Comparison of ENCODE assay signal across 9 mouse cellular contexts in genomic region chr9:58873541-58874324, GRCm38 (mm10). TPM values are rescaled to one million over a fixed set of nuclear protein-coding genes. Genes with fewer than 3 reads are reported as not detected.
A peak's percentile ranks its signal among the peaks of the same experiment; 100 is the strongest.
DNase-seq lines count a peak whose midpoint lies in the region; ATAC-seq lines count a peak whose summit lies in the region.
"Had no signal": no experiment of that assay in that cellular context is flagged by ENCODE, and none has a peak within 500 bp of the region (broad histone marks: within the 10 kb centered on the region; RNA-seq: fewer than 3 reads in every experiment).

No protein-coding gene starts in this region.

- H3K27ac ChIP-seq in hindbrain, embryonic 15.5 days (replicated peaks), result no peak overlapping the region
- no peak overlapping the region for H3K27ac ChIP-seq in neural tube, embryonic 11.5 days (ENCODE audit: low read depth, low read length)
- H3K27ac ChIP-seq: stomach, embryonic 15.5 days had no signal

- DNase-seq in ovary, postnatal 14 days (ENCODE audit: low spot score), result peak; percentile 38
- no peak for DNase-seq in ovary, adult 18-20 months (ENCODE audit: low spot score)
- peak; percentile 75 for DNase-seq in adrenal gland, postnatal 14 days
- peak; percentile 48 for DNase-seq in embryo, embryonic 9.5 days (ENCODE audit: extremely low spot score)
- DNase-seq in left cerebral cortex, postnatal 36 days (ENCODE audit: low spot score in 2 of 2), result peak; percentile 62 to 66
- DNase-seq in neural tube, embryonic 11.5 days (ENCODE audit: low spot score), result peak; percentile 68
- DNase-seq in natural killer cell, adult 2 months (ENCODE audit: low spot score in 2 of 2), result no peak

- peaks cover 30% of the 10 kb centered on the region for H3K36me3 ChIP-seq in hindbrain, embryonic 15.5 days
- H3K36me3 ChIP-seq in neural tube, embryonic 11.5 days (ENCODE audit: control insufficient read depth, insufficient read depth, low read length), result peaks cover 2% of the 10 kb centered on the region; the same call in 1 of the 2 replicates

- H3K4me2 ChIP-seq in hindbrain, embryonic 15.5 days, result no peak overlapping the region
- H3K4me2 ChIP-seq in neural tube, embryonic 11.5 days (ENCODE audit: low read depth), result no peak overlapping the region
- H3K4me2 ChIP-seq: stomach, embryonic 15.5 days had no signal

- no peaks in the 10 kb centered on the region for H3K4me1 ChIP-seq in hindbrain, embryonic 15.5 days (replicated peaks)
- H3K4me1 ChIP-seq in neural tube, embryonic 11.5 days (ENCODE audit: control insufficient read depth, insufficient read depth, low read length), result no peaks in the 10 kb centered on the region
- H3K4me1 ChIP-seq: stomach, embryonic 15.5 days had no signal

- no peaks in the 10 kb centered on the region for H3K9me3 ChIP-seq in hindbrain, embryonic 15.5 days
- no peaks in the 10 kb centered on the region for H3K9me3 ChIP-seq in neural tube, embryonic 11.5 days (ENCODE audit: control insufficient read depth, low read length)
- H3K9me3 ChIP-seq: stomach, embryonic 15.5 days had no signal

- no peaks in the 10 kb centered on the region for H3K27me3 ChIP-seq in hindbrain, embryonic 15.5 days
- no peaks in the 10 kb centered on the region for H3K27me3 ChIP-seq in neural tube, embryonic 11.5 days (ENCODE audit: control insufficient read depth, insufficient read depth, low read length)
- H3K27me3 ChIP-seq: stomach, embryonic 15.5 days had no signal

- ATAC-seq in hindbrain, embryonic 15.5 days (ENCODE audit: low FRiP score, low read depth), result peak; percentile 48
- no peak for ATAC-seq in neural tube, embryonic 11.5 days (ENCODE audit: insufficient read depth, low FRiP score, low TSS enrichment)

- no peak overlapping the region for H3K4me3 ChIP-seq in hindbrain, embryonic 15.5 days
- no peak overlapping the region for H3K4me3 ChIP-seq in neural tube, embryonic 11.5 days (ENCODE audit: low read depth, low read length)
- H3K4me3 ChIP-seq: stomach, embryonic 15.5 days had no signal

- intact Hi-C loops in left cerebral cortex, postnatal 36 days (cut with DNase I), result loop anchor here (5.0 to 10.0 kb wide), 4 partner anchors 161 to 336 kb away; partner anchors contain the start of gene Nptn

- 48% methylated on average over 10 of the region's 10 CpGs for WGBS in hindbrain, embryonic 15.5 days
- 48% methylated on average over 10 of the region's 10 CpGs for WGBS in neural tube, embryonic 11.5 days

- H3K9ac ChIP-seq in hindbrain, embryonic 15.5 days, result no peak overlapping the region
- no peak overlapping the region for H3K9ac ChIP-seq in neural tube, embryonic 11.5 days (ENCODE audit: low read length)
- H3K9ac ChIP-seq: stomach, embryonic 15.5 days had no signal

RNA-seq across cellular contexts. Expression of gene Hcn4, which starts 50.5 kb away (rescaled TPM):
- total RNA-seq in adrenal gland, postnatal 14 days (2021), result 0.56 and 0.68 TPM in 2 replicates
- polyA plus RNA-seq in hindbrain, embryonic 15.5 days (2015; fragmentation: Nextera tagmentation; extraction: Ambion mirVana), result 3.8 and 4.3 TPM in 2 replicates
- total RNA-seq in left cerebral cortex, postnatal 36 days (2021), result 1 to 10 TPM; 4.6 to 6.7 TPM
- polyA plus RNA-seq in neural tube, embryonic 11.5 days (2014; fragmentation: Nextera tagmentation; extraction: Ambion mirVana), result 1.2 and 1.4 TPM in 2 replicates

Comparison
In these comparisons a context has a peak if more than half of its experiments do, and no peak if none do; other contexts are left out.
1. DNase-seq: peak in ovary, postnatal 14 days (single experiment), adrenal gland, postnatal 14 days (single experiment), embryo, embryonic 9.5 days (single experiment), left cerebral cortex, postnatal 36 days (2 of 2) and neural tube, embryonic 11.5 days (single experiment); none in ovary, adult 18-20 months (single experiment) and natural killer cell, adult 2 months (0 of 2).